Mouse (Mus musculus) hindlimb bud, embryonic 11.5 days (tissue): ENCODE measurements around the gene Pum1.
"Not testable (repeated sequence)": the region's sequence is repeated elsewhere in the genome, so short reads cannot be mapped to it uniquely, and the experiment has no call there.

Experiments used
- DNase-seq: peaks from one replicate; pipeline ENCODE4 v3.0.0-alpha.2; 2012; ENCODE audit warnings: low read depth, low spot score; ENCODE audit errors: extremely low spot score

Pum1 gene

GRCm38 (mm10) chr4:130668541-130668940, 5.4 kb downstream of the Pum1 start:
- no peak for DNase-seq

- DNase-seq, result no peak
Measured at GRCm38 (mm10) chr4:130668991-130669390, 5.9 kb downstream of the Pum1 start.

GRCm38 (mm10) chr4:130670023-130670422, 6.9 kb downstream of the Pum1 start:
- not testable (repeated sequence) for DNase-seq

- DNase-seq, result no peak
Measured at GRCm38 (mm10) chr4:130671079-130671845, 8.1 kb downstream of the Pum1 start.

- no peak for DNase-seq
Measured at GRCm38 (mm10) chr4:130672161-130672560, 9.0 kb downstream of the Pum1 start.

- DNase-seq, result no peak
Measured at GRCm38 (mm10) chr4:130676746-130677145, 13.6 kb downstream of the Pum1 start.

GRCm38 (mm10) chr4:130678149-130678548, 15.0 kb downstream of the Pum1 start:
- no peak for DNase-seq

GRCm38 (mm10) chr4:130680676-130681075, 17.6 kb downstream of the Pum1 start:
- DNase-seq, result no peak

GRCm38 (mm10) chr4:130683051-130683450, 19.9 kb downstream of the Pum1 start:
- not testable (repeated sequence) for DNase-seq

GRCm38 (mm10) chr4:130693936-130694335, 30.8 kb downstream of the Pum1 start:
- DNase-seq, result no peak

GRCm38 (mm10) chr4:130694982-130695381, 31.9 kb downstream of the Pum1 start:
- DNase-seq, result no peak

- DNase-seq, result no peak
Measured at GRCm38 (mm10) chr4:130701061-130701460, 37.9 kb downstream of the Pum1 start.

GRCm38 (mm10) chr4:130702835-130703535, 39.9 kb downstream of the Pum1 start:
- no peak for DNase-seq

GRCm38 (mm10) chr4:130703601-130704000, 40.5 kb downstream of the Pum1 start:
- DNase-seq, result no peak

GRCm38 (mm10) chr4:130704615-130705014, 41.5 kb downstream of the Pum1 start:
- DNase-seq, result no peak

- DNase-seq, result no peak
Measured at GRCm38 (mm10) chr4:130706215-130707000, 43.3 kb downstream of the Pum1 start.

GRCm38 (mm10) chr4:130711353-130711848, 48.3 kb downstream of the Pum1 start:
- DNase-seq, result no peak

- no peak for DNase-seq
Measured at GRCm38 (mm10) chr4:130712341-130712740, 49.2 kb downstream of the Pum1 start.

- no peak for DNase-seq
Measured at GRCm38 (mm10) chr4:130713430-130713829, 50.3 kb downstream of the Pum1 start.

- DNase-seq, result no peak
Measured at GRCm38 (mm10) chr4:130715126-130715525, 52.0 kb downstream of the Pum1 start.

- no peak for DNase-seq
Measured at GRCm38 (mm10) chr4:130715623-130716022, 52.5 kb downstream of the Pum1 start.
